Mouse (Mus musculus) liver, adult 2 months (tissue): ENCODE data around the gene E2f4. TPM values are rescaled to one million over a fixed set of nuclear protein-coding genes. Genes with fewer than 3 reads are reported as not detected.
A peak's percentile ranks its signal among the peaks of the same experiment; 100 is the strongest.

Experiments
- DNase-seq: peaks from one replicate; pipeline ENCODE4 v3.0.0-alpha.2; 2011; ENCODE audit warnings: low read depth, low spot score; ENCODE audit errors: extremely low read depth
- H3K27ac ChIP-seq: fragments of 200-500 bp; replicated peaks from 2 replicates; pipeline ENCODE4 v1.5.1; 2012; ENCODE audit warnings: low read depth, mild to moderate bottlenecking, control low read depth, inconsistent platforms, low read length; ENCODE audit not compliant: insufficient read depth
- H3K27me3 ChIP-seq: fragments of 200-500 bp; 2 replicates; pipeline ENCODE4 v1.6.1; 2012; ENCODE audit warnings: mild to moderate bottlenecking, moderate library complexity, low read length, inconsistent platforms; ENCODE audit not compliant: control insufficient read depth, insufficient read depth
- H3K36me3 ChIP-seq: fragments of 200-500 bp; 2 replicates; pipeline ENCODE4 v1.6.1; 2012; ENCODE audit warnings: low read length, inconsistent platforms; ENCODE audit not compliant: control insufficient read depth, insufficient read depth
- H3K4me1 ChIP-seq: fragments of 200-500 bp; 2 replicates; pipeline ENCODE4 v1.6.1; 2011; ENCODE audit warnings: low read length; ENCODE audit not compliant: control insufficient read depth, insufficient read depth
- H3K4me3 ChIP-seq: fragments of 200-500 bp; 2 replicates; pipeline ENCODE4 v1.5.1; 2011; ENCODE audit warnings: low read depth, mild to moderate bottlenecking, control low read depth, low read length, moderate library complexity; ENCODE audit not compliant: insufficient read depth
- H3K79me2 ChIP-seq: fragments of 200-500 bp; 2 replicates; pipeline ENCODE4 v1.6.1; 2012; ENCODE audit warnings: inconsistent platforms, mild to moderate bottlenecking, low read length, moderate library complexity; ENCODE audit not compliant: control insufficient read depth, insufficient read depth
- H3K9ac ChIP-seq: fragments of 200-500 bp; 2 replicates; pipeline ENCODE4 v1.6.1; 2012; ENCODE audit warnings: low read depth, mild to moderate bottlenecking, control low read depth, inconsistent platforms, low read length
- CTCF ChIP-seq: fragments of 200-500 bp; IDR thresholded peaks from 2 replicates; pipeline ENCODE4 v1.5.1; 2011; ENCODE audit warnings: low read depth, low read length, control low read depth
- POLR2A ChIP-seq: fragments of 200-500 bp; IDR thresholded peaks from 2 replicates; pipeline ENCODE4 v1.6.1; 2011; ENCODE audit warnings: low read length, control low read depth; ENCODE audit not compliant: insufficient read depth; ENCODE audit errors: extremely low read depth
- WGBS: fragments of 180-500 bp; shearing (Covaris S2); methylation state at CpG from one replicate; pipeline ENCODE4 v1.1.7; 2018; 5-methylcytosine and 5-hydroxymethylcytosine counted together
- polyA plus RNA-seq: library from polyadenylated mRNA; depleted of rRNA; stranded (reverse); fragments of >200 nt; gene quantifications from 2 replicates; pipeline ENCODE4 v1.2.3, GENCODE M21; 2012; rRNA removed
- total RNA-seq: library from RNA; depleted of rRNA; stranded (reverse); fragments of >200 nt; gene quantifications from 2 replicates; pipeline ENCODE4 v1.2.3, GENCODE M21; 2014; rRNA removed

Gene E2f4
- total RNA-seq (4.4 and 7.2 TPM in 2 replicates), polyA plus RNA-seq (41.7 and 59.0 TPM in 2 replicates)

DNA sequence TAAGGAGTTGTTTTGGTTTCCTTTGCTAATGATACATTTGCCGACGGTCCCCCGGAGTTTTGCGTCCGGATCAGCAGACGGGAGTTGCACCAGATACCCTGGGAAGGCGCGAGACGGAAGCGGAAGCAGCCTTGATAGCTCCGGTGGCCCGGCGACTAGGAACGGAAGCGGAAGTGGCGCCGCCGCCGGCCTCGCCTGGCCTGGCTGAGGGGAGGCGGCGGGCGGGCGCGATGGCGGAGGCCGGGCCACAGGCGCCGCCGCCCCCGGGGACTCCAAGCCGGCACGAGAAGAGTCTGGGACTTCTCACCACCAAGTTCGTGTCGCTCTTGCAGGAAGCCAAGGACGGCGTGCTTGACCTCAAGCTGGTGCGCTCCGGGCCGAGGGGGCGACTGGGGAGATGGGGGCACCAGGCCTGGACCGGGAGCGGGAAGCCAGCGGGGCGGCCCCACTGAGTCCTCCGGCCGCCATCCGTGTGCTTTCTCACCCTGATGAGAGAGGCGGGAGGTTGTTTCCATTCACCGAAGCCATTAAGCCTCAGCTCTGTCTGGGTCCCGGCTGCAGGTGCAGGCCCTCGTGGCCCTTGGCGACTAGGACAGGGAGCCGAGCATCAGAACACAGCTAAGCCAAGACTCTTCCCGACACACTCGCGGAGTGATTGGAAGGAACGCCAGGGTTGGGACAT is at the start of gene E2f4:
E2f4 (plus strand) TSS at position 153 of the 682 bp plus-strand sequence.
- H3K4me3 ChIP-seq = peak within 1 kb of the TSS; percentile 95
- peak; percentile 84 for DNase-seq
- H3K36me3 ChIP-seq = peaks cover 10% of the 10 kb centered on the region
- TF ChIP-seq CTCF (no peak), POLR2A (0 out of 2 replicates have a peak, but pooled peaks have one; percentile 52)
- peak within 1 kb of the TSS; percentile 91 for H3K9ac ChIP-seq
- H3K27ac ChIP-seq = peak within 1 kb of the TSS; percentile 44
- H3K79me2 ChIP-seq = peaks cover 11% of the 10 kb centered on the region
- under 1% methylated on average over 58 of the region's 58 CpGs for WGBS
- peaks cover 10% of the 10 kb centered on the region for H3K4me1 ChIP-seq
- no peaks in the 10 kb centered on the region for H3K27me3 ChIP-seq

DNA sequence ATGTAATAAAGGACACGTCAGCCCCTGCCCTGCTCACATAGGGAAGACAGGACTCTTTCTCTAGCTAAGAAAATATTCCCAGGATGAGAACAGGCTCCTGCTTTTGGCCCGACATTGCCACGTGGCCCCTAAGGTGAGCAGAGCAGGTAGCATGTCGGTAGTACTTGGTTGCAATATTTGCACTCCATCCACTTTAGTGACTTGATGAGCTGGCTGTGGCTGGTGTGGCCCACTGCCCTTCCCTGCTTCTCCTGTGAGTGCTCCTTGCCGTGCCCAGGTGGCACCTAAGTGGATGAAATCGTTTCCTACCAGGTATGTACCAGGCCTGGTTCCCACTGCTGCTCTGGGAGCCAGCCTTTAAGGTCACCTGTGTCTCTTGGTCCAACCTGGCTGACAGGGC is 45.5 kb upstream of the E2f4 start:
- peaks cover 3% of the 10 kb centered on the region; the same call in 1 of the 2 replicates for H3K4me1 ChIP-seq
- TF ChIP-seq CTCF = no peak
- TF ChIP-seq POLR2A = no peak
- no peak overlapping the region for H3K4me3 ChIP-seq
- no peaks in the 10 kb centered on the region for H3K79me2 ChIP-seq
- peaks cover 56% of the 10 kb centered on the region for H3K36me3 ChIP-seq
- no peak overlapping the region for H3K27ac ChIP-seq
- H3K27me3 ChIP-seq = no peaks in the 10 kb centered on the region
- no peak overlapping the region for H3K9ac ChIP-seq
- DNase-seq = no peak
- 85% methylated on average over 6 of the region's 6 CpGs for WGBS

DNA sequence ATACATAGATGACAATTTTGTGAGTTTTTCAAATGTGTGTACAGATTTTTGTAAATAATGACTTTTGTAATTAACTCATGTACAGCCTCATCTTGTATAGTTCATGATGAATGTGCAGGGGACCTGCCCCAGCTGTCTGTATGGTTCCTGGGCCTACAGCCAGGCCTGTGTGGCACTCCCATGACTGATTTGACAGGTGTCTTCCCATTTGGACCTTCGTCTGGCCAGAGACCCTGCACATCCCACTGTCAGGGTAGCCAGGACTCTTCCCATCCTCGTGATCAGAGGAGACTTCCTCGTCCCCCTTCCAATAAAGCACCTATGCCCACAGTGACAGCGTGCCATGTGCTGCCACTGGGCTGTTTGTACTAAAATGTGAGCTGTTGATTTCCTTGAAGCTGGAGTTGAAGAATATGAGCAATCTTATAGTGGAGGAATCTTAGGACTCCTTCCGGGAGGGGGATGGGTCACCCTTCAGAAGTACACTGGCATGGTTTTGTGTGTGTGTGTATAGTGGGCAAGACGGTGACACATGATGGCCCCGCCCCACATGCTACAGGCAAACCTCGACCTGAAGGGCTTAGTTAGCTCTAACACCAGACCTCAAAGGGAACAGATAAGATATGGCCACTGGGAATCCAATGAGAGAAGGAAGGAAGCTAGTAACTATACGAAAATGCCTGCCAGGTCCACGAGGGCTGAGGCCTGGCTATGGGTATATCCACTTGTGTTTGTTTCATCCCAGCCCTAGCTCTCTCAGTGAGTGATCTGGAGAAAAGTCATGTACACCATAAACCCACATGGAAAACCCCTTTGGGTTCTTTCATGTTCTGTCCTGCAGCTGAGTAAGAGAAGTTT is 44.6 kb upstream of the E2f4 start:
- TF ChIP-seq POLR2A (no peak), CTCF (no peak)
- H3K27me3 ChIP-seq = no peaks in the 10 kb centered on the region
- H3K79me2 ChIP-seq = no peaks in the 10 kb centered on the region
- H3K27ac ChIP-seq = no peak overlapping the region
- DNase-seq = no peak
- no peak overlapping the region for H3K9ac ChIP-seq
- no peak overlapping the region for H3K4me3 ChIP-seq
- H3K36me3 ChIP-seq = peaks cover 47% of the 10 kb centered on the region
- peaks cover 3% of the 10 kb centered on the region; the same call in 1 of the 2 replicates for H3K4me1 ChIP-seq
- 83% methylated on average over 10 of the region's 10 CpGs for WGBS

- H3K36me3 ChIP-seq = peaks cover 38% of the 10 kb centered on the region
- WGBS = 65% methylated on average over 20 of the region's 20 CpGs
- no peaks in the 10 kb centered on the region for H3K27me3 ChIP-seq
- no peaks in the 10 kb centered on the region for H3K79me2 ChIP-seq
- H3K9ac ChIP-seq = no peak overlapping the region
- DNase-seq = no peak
- no peak for TF ChIP-seq POLR2A
- TF ChIP-seq CTCF = no peak
- H3K27ac ChIP-seq = no peak overlapping the region
- no peak overlapping the region for H3K4me3 ChIP-seq
- peaks cover 3% of the 10 kb centered on the region; the same call in 1 of the 2 replicates for H3K4me1 ChIP-seq
These were observed 43.7 kb upstream of the E2f4 start for GRCm38 (mm10) chr8:105253766-105254151.

- 15% methylated on average over 74 of the region's 74 CpGs for WGBS
- H3K27ac ChIP-seq = peak overlapping the region; percentile 13; the same call in 1 of the 2 replicates
These were observed 43.1 kb upstream of the E2f4 start for GRCm38 (mm10) chr8:105254152-105254965.

More at GRCm38 (mm10) chr8:105254152-105254965, 43.1 kb upstream of the E2f4 start:
- peaks cover 4% of the 10 kb centered on the region; the same call in 1 of the 2 replicates for H3K4me1 ChIP-seq
- peak; percentile 39 for DNase-seq
- no peaks in the 10 kb centered on the region for H3K27me3 ChIP-seq
- H3K4me3 ChIP-seq = peak overlapping the region; percentile 68
- peaks cover 33% of the 10 kb centered on the region for H3K36me3 ChIP-seq
- H3K9ac ChIP-seq = peak overlapping the region; percentile 50
- H3K79me2 ChIP-seq = no peaks in the 10 kb centered on the region
- TF ChIP-seq POLR2A (0 out of 2 replicates have a peak, but pooled peaks have one; percentile 20), CTCF (peak; percentile 83)
